Mouse (Mus musculus) erythroblast, embryonic 14.5 days (primary cell): ENCODE results near the gene Mrps36.

Experiments
- GATA1 ChIP-seq: IDR thresholded peaks from 2 replicates; pipeline ENCODE4 v1.6.1; 2012; ENCODE audit warnings: low read length, inconsistent platforms, mixed read lengths
- TAL1 ChIP-seq: IDR thresholded peaks from 3 replicates; pipeline ENCODE4 v1.6.1; 2012; ENCODE audit warnings: low read length, inconsistent platforms, mixed read lengths

- TF ChIP-seq GATA1 (no peak), TAL1 (no peak)
These were observed 32.3 kb upstream of the Mrps36 start for GRCm38 (mm10) chr13:100776710-100777109.
